9 mouse cellular contexts compared by ENCODE assay signal in the genomic region with DNA sequence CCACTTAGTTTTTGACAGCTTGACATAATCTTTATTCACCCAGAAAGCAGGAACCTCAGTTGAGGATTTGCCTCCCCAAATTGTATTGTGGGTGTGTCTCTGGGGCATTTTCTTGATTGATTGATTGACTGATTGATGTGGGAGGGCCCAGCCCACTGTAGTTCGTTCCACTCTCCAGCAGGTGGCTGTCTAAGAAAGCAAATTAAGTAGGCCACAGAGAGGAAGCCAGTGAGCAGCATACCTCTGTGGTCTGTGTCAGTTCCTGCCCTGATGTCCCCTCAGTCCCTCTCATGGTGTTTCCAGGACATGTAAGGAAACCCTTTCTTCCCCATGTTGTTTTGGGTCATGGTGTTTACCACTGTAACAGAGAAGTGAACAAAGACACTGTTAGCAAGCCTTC. TPM values are rescaled to one million over a fixed set of nuclear protein-coding genes. Genes with fewer than 3 reads are reported as not detected.
DNase-seq lines count a peak whose midpoint lies in the region; ATAC-seq and TF ChIP-seq lines count a peak whose summit lies in the region.
"Had no signal": no experiment of that assay in that cellular context is flagged by ENCODE, and none has a peak within 500 bp of the region (broad histone marks: within the 10 kb centered on the region; RNA-seq: fewer than 3 reads in every experiment).

No protein-coding gene starts in this region.

- H3K9ac ChIP-seq in heart, embryonic 12.5 days: no peak overlapping the region
- H3K9ac ChIP-seq in MEL (ENCODE audit: control insufficient read depth, low read depth, low read length, poor library complexity, severe bottlenecking): no peak overlapping the region
- no peak overlapping the region for H3K9ac ChIP-seq in hindbrain, embryonic 14.5 days
- H3K9ac ChIP-seq: embryonic facial prominence, embryonic 13.5 days had no signal

- DNase-seq in heart, adult 8-10 months (ENCODE audit: low spot score): peak; percentile 29
- peak; percentile 69 for DNase-seq in MEL (ENCODE audit: low read depth, low spot score)
- DNase-seq in embryo, embryonic 11 days: peak; percentile 64
- peak; percentile 53 for DNase-seq in hindbrain, embryonic 14.5 days (ENCODE audit: low spot score)
- DNase-seq in layer of hippocampus, postnatal 14 days (ENCODE audit: low spot score in 2 of 2): peak; percentile 22 to 26
- DNase-seq in telencephalon, adult 2 months (ENCODE audit: low read depth, low spot score): peak; percentile 11

- no peaks in the 10 kb centered on the region for H3K27me3 ChIP-seq in heart, embryonic 12.5 days (replicated peaks)
- H3K27me3 ChIP-seq in MEL (ENCODE audit: control insufficient read depth in 1 of 2, insufficient read depth in 2 of 2, low read length in 2 of 2): no peaks in the 10 kb centered on the region
- H3K27me3 ChIP-seq in hindbrain, embryonic 14.5 days (ENCODE audit: control insufficient read depth, insufficient read depth, low read length): no peaks in the 10 kb centered on the region
- H3K27me3 ChIP-seq: embryonic facial prominence, embryonic 13.5 days had no signal

- peak; percentile 63 to 76 (median 66) for TF ChIP-seq CTCF in MEL (IDR thresholded peaks at IDR 0.05 in 2 of 3, conservative IDR thresholded peaks at IDR 0.05 in 1 of 3; ENCODE audit: control insufficient read depth in 1 of 3, insufficient read depth in 1 of 3, low read depth in 2 of 3, low read length in 3 of 3, poor library complexity in 1 of 3, severe bottlenecking in 1 of 3)

- ATAC-seq in heart, embryonic 12.5 days (ENCODE audit: insufficient number of reproducible peaks, low FRiP score): no peak
- ATAC-seq in hindbrain, embryonic 14.5 days (ENCODE audit: low FRiP score): no peak
- peak; percentile 99 for ATAC-seq in megakaryocyte progenitor cell, adult 5-6 weeks (replicated peaks; ENCODE audit: poor library complexity)

- H3K9me3 ChIP-seq in heart, embryonic 12.5 days (replicated peaks): no peaks in the 10 kb centered on the region
- no peaks in the 10 kb centered on the region for H3K9me3 ChIP-seq in MEL (replicated peaks; ENCODE audit: insufficient read depth, low read length)
- H3K9me3 ChIP-seq in hindbrain, embryonic 14.5 days (ENCODE audit: control insufficient read depth, low read length): no peaks in the 10 kb centered on the region
- H3K9me3 ChIP-seq: embryonic facial prominence, embryonic 13.5 days had no signal

- H3K4me1 ChIP-seq in heart, embryonic 12.5 days (replicated peaks): peaks cover 4% of the 10 kb centered on the region; the same call in 1 of the 2 replicates
- no peaks in the 10 kb centered on the region for H3K4me1 ChIP-seq in MEL (ENCODE audit: control insufficient read depth in 1 of 2, insufficient read depth in 2 of 2, low read length in 2 of 2)
- no peaks in the 10 kb centered on the region for H3K4me1 ChIP-seq in hindbrain, embryonic 14.5 days (replicated peaks; ENCODE audit: control insufficient read depth, insufficient read depth, low read length)
- H3K4me1 ChIP-seq: embryonic facial prominence, embryonic 13.5 days had no signal

- H3K27ac ChIP-seq in heart, embryonic 12.5 days (ENCODE audit: poor library complexity, severe bottlenecking): no peak overlapping the region
- no peak overlapping the region for H3K27ac ChIP-seq in MEL (ENCODE audit: control insufficient read depth, low read depth, low read length)
- no peak overlapping the region for H3K27ac ChIP-seq in hindbrain, embryonic 14.5 days
- H3K27ac ChIP-seq: embryonic facial prominence, embryonic 13.5 days had no signal

- TF ChIP-seq EP300 in MEL (IDR thresholded peaks at IDR 0.05; ENCODE audit: low read depth in 1 of 2, low read length in 2 of 2): no peak

- no peak overlapping the region for H3K4me2 ChIP-seq in heart, embryonic 12.5 days
- H3K4me2 ChIP-seq in hindbrain, embryonic 14.5 days (replicated peaks): no peak overlapping the region
- H3K4me2 ChIP-seq: embryonic facial prominence, embryonic 13.5 days had no signal

- TF ChIP-seq RAD21 in MEL (IDR thresholded peaks at IDR 0.05; ENCODE audit: low read depth, low read length): peak; percentile 78

- no peaks in the 10 kb centered on the region for H3K36me3 ChIP-seq in heart, embryonic 12.5 days
- no peaks in the 10 kb centered on the region; a peak in 2 of 4 replicates for H3K36me3 ChIP-seq in MEL (ENCODE audit: control insufficient read depth in 1 of 2, insufficient read depth in 2 of 2, low read length in 2 of 2)
- no peaks in the 10 kb centered on the region for H3K36me3 ChIP-seq in hindbrain, embryonic 14.5 days (replicated peaks; ENCODE audit: control insufficient read depth, insufficient read depth)
- H3K36me3 ChIP-seq: embryonic facial prominence, embryonic 13.5 days had no signal

- H3K4me3 ChIP-seq in heart, embryonic 12.5 days: no peak overlapping the region
- no peak overlapping the region for H3K4me3 ChIP-seq in MEL (ENCODE audit: control insufficient read depth in 1 of 2, insufficient read depth in 1 of 2, low read depth in 2 of 2, low read length in 2 of 2)
- no peak overlapping the region for H3K4me3 ChIP-seq in hindbrain, embryonic 14.5 days (replicated peaks; ENCODE audit: low read length)
- H3K4me3 ChIP-seq: embryonic facial prominence, embryonic 13.5 days had no signal

- no peak for TF ChIP-seq POLR2A in MEL (IDR thresholded peaks at IDR 0.05; ENCODE audit: control insufficient read depth in 1 of 2, insufficient read depth in 1 of 2, low read depth in 1 of 2, low read length in 2 of 2, poor library complexity in 1 of 2)

- WGBS in heart, embryonic 12.5 days: 6% methylated on average over 1 of the region's 1 CpGs
- WGBS in hindbrain, embryonic 14.5 days: 13% methylated on average over 1 of the region's 1 CpGs

- no peaks in the 10 kb centered on the region for H3K79me2 ChIP-seq in MEL (ENCODE audit: control insufficient read depth, insufficient read depth, low read length, poor library complexity)

TF ChIP-seq in MEL, 35 proteins besides CTCF, POLR2A, EP300 and RAD21:
- TF ChIP-seq MAX (IDR thresholded peaks at IDR 0.05; ENCODE audit: low read length) (no peak), SMC3 (IDR thresholded peaks at IDR 0.05; ENCODE audit: low read depth, low read length) (peak; percentile 82), ZC3H11A (IDR thresholded peaks at IDR 0.05; ENCODE audit: low read depth, low read length) (peak; percentile 51; the same call in 1 of the 2 replicates)

RNA-seq across cellular contexts. Expression of a gene that starts 59.2 kb away (rescaled TPM):
- total RNA-seq in heart, adult 8-10 months (2022): 10 to 100 TPM; 35.5 to 45.7 (median 42.5) TPM
- polyA plus RNA-seq in heart, embryonic 12.5 days (2016; fragmentation: Nextera tagmentation; extraction: Ambion mirVana): 32.7 and 34.2 TPM in 2 replicates
- 18.5 and 24.4 TPM in 2 replicates for total RNA-seq in MEL (2012; rRNA removed)
- polyA plus RNA-seq in MEL (2012; ENCODE audit: insufficient read depth in 1 of 2, insufficient read length in 2 of 2, low read depth in 1 of 2, low replicate concordance in 2 of 2, missing spikeins in 1 of 2): 10 to 100 TPM in 1 of 2 experiments, not detected in 1; 18.8 TPM
- 23.2 and 24.8 TPM in 2 replicates for polyA plus RNA-seq in hindbrain, embryonic 14.5 days (2014; fragmentation: Nextera tagmentation; extraction: Ambion mirVana)
- total RNA-seq in layer of hippocampus, postnatal 14 days (2021): 10 to 100 TPM; 72.4 to 79.0 TPM
- 32.5 and 38.7 TPM in 2 replicates for total RNA-seq in megakaryocyte progenitor cell, adult 5-6 weeks (2015)
- total RNA-seq in megakaryocyte progenitor cell, adult 5-6 weeks (2017): 29.1 and 46.2 TPM in 2 replicates

Comparison
In these comparisons a context has a peak if more than half of its experiments do, and no peak if none do; other contexts are left out.
1. DNase-seq: peak in every context shown above with its lines; median percentile 69 in MEL; 64 in embryo, embryonic 11 days; 53 in hindbrain, embryonic 14.5 days; 29 in heart, adult 8-10 months; 24 in layer of hippocampus, postnatal 14 days; 11 in telencephalon, adult 2 months.